Mouse (Mus musculus): ENCODE results near the gene Chdh.

Gene Chdh

DNA sequence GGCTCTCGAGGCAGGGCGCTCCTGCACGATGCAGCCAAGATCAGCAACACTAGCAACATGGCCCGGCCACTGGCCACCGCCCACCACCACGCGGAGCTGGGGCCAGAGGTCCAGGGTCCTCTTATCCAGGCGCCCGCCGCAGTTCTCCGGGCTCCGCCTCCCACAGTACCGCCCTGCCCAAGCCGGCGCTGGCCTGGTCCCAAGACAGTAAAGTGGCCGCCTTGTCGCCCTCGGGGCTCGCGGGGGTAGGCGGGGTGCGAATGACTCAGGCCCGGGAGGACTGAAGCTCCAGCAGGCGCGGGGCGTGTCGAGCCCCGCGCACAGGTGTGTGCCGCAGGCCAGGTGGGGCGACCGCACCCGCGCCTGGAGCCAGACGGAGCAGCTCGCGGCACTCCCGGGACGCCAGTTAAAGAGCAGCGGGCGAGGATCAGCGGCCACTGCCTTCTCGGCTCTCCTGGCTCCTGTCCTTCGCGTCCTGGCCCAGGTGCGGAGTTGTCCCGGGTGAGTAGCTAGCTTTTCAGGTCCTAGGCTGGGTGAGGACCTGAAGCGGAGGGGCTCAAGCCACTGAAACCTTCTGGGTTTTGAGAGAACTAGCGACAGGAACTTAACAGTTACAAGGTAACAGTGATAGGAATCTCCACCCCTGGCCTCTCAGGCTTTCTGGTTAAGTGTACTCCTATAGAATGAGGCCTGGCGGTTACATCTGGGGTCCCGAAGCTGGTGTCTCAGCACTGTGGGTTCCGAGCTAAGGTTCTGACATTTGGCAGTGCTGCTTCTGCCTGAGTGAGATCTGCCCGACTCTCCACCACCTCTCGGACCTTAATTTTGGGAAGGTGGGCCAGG, at the start of gene Chdh, which contains the start of gene Il17rb:
Chdh (plus strand) TSS at position 291 of the 843 bp plus-strand sequence.
Il17rb (minus strand) TSS at position 164 of the 843 bp plus-strand sequence.
- peak; percentile 46 for DNase-seq (ENCODE audit: low spot score)

DNA sequence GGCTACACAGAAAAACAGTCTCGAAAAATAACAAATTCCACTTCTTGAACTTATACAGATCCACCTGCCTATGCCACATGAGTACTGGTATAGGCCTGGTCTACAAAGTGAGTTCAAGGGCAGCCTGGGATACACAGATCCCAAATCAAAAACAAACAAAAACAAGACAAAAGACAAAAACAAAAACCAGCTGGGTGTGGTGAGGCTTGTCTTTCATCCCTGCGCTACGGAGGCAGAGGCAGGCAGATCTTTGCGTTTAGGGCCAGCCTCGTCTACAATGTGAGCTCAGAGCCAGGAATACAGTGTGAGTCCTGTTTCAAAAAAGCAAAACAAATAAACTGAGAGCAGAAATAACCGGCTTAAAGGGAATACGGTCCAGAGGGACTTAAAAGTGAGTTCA, 41.2 kb upstream of the Chdh start:
- DNase-seq (ENCODE audit: low spot score), result no peak

DNA sequence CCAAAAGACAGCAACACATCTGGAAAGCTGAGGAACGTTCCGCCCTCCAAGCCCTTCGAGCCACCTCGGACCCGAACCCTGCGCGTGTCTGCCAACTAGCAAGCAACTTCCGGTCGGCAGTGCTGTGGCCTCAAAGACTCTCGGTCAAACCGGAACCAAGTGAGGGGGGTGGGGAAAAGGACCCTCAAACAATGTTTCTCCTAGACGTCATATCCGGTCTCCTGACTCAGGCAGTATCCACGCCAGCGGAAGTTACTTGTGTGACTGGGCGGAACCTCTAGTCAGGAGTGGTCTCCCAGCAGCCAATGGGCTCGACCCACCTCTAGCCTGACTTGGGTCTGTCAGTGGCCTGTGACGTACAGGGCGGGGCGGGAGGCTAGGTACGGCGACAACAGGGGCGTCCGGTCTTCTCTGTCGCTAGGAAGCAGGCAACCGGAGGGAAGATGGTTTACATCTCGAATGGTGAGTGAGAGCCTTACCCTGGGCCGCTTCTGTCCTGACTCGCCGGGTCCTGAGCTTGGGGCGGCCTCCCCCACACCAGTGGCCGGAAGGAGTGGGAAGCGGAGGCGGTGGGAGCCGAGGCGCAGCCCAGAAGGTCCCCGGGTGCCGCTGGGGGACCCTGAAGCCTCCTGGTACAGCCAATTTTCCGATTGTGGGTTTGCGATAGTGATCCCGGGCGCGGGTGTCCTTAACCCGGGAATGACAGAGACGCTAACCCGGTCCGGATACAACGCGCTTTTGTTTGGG, 40.6 kb upstream of the Chdh start, which contains the start of gene Selenok:
Selenok (plus strand) TSS at position 234 of the 747 bp plus-strand sequence.
- peak; percentile 80 for DNase-seq (ENCODE audit: low spot score)

DNA sequence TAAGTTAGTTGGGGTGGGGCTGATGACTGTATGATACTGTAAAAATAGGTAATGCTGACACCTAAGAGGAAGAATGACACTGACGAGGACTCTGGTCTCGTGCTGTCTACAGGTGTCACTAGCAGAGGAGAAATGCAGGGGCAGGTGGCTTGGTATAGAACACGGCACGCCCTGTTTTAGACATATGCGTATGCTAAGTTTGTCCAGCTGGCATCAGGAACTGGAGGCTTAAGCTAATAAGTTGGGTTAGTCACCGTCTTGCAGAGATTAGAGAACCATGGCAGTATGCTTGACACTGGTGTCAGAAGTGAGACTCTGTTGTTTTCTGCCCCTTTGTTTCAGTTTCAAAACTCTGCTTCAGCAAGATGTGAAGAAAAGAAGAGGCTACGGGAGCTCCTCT, 37.4 kb upstream of the Chdh start:
- no peak for DNase-seq (ENCODE audit: low spot score)

DNA sequence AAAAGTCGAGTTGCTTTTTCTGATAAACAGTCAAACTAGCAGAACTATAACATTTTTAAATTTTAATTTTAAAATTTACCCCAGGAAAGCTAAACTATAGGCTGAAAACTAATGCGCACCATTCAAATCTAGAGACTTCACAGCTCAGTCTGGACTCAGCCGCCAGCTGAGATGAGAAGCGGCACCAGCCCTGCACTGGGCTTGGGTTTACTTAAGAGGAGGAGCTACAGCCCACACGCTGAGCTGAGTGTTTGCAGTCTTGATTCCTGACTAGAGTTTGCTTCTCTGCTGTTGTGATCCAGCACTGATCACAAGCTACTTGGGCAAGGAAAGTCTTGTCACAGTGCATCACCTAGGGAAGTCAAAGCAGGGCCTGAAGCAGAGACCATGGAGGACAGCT, 36.8 kb upstream of the Chdh start:
- no peak for DNase-seq (ENCODE audit: low spot score)

DNA sequence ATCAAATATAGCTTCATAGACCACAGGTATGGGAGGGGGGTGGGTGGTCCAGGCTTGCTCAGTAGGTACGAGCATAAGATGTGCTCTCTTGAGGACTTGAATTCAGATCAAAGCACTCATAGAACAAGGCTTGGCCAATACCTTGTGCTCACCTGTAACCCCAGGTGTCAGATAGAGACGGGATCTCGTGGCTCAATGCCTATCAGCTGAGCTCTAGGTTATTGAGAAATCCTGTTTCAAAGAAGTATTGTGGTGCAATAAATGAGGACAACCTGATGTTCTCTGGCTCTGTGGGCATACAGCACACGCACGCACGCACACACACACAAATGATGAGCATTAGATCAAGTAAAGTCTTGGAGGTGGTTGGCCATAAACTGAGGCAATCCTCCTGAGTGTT, 31.9 kb upstream of the Chdh start:
- DNase-seq (ENCODE audit: low spot score), result no peak

DNA sequence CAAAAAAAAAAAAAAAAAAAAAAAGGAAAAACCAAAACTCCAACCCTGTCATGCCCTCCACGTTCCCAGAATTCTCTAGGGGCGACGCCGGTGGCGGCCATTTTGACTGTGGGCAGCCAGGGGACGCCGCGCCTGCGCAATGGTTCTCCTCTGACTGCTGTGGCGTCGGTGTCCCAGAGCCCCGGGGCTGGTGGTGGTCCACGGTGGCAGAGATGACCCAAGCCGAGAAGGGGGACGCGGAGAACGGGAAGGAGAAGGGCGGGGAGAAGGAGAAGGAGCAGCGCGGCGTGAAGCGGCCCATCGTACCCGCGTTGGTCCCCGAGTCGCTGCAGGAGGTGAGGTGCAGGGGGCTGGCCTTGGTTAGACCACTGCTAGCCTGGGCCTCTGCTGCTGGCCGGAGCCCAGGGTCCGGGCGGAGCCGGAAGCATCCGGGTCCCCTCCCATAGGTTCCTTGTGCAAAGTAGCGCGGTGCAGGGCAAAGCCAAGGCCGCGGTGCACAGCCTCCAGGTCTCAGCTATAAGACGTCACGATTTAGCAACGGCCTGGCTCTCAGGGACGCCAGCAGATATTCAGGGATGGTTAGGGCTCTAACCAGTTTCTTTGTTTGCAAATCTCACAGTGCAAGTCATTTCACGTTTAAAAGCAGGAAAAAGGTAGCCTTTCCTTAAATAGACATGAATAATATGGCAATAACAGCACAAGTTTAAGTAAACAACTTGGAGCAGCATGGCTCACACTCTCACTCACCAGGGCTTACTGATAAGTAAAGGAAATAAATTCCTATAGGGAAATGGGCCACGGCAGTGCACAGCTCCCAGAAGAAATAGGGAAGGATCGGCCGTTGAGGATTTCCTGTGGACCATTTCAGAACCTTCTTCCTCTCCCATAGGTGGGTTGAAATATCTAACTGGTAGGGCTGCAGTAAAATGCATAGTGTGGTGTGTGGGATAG, 30.3 kb upstream of the Chdh start, which contains the start of gene Actr8:
Actr8 (plus strand) TSS at position 84 of the 951 bp plus-strand sequence.
- peak; percentile 95 for DNase-seq (ENCODE audit: low spot score)

DNA sequence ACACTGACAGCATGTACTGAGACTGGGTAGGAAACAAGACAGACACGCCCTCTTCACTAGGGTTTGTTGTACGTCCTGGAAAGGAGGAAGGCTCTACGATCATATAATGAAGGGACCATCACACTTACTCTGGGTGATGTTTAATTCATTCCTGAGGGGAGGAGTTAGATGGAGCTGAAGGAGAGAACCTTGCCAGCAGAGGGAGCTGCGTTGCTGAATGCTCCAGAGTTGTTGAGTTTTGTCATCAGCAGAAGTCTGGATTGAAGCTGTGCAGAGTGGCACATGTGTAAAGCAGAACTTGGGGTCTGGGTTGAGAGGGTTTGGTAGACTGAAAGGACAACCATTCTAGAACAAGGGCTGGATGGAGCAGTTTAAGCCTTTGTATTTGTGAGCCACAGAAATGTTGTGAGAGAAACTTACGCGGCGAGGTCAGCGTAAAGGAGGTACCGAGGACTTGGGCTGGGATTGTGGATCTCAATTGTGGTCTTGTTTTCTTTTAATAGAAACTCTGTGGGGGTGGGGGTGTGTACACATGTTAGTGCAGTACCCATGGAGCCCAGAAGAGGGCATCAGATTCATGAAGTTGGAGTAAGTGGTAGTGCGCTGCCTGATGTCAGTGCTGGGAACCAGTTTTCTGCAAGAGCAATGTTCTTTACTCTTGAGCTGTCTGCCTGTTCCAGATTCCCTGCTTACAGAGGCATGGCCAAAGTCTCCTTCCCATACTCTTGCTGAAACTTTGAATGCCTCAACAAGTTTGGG, 28.2 kb upstream of the Chdh start:
- no peak for DNase-seq (ENCODE audit: low spot score)

DNA sequence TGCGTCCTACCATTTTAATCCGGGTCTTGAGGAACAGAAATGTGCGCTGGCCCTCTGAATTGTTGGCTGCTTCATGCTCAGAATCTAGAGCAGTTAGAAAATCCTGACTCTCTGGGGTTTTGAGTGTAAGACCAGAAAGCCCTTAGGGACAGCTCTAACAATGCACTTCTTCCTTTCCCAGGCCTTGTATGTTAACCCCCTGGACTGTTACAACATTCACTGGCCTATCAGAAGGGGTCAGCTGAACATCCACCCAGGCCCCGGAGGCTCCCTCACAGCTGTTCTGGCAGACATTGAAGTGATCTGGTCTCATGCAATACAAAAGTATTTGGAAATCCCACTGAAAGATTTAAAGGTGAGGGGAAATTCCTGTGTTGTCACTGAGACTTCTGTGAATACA, 22.7 kb upstream of the Chdh start:
- no peak for DNase-seq (ENCODE audit: low spot score)

DNA sequence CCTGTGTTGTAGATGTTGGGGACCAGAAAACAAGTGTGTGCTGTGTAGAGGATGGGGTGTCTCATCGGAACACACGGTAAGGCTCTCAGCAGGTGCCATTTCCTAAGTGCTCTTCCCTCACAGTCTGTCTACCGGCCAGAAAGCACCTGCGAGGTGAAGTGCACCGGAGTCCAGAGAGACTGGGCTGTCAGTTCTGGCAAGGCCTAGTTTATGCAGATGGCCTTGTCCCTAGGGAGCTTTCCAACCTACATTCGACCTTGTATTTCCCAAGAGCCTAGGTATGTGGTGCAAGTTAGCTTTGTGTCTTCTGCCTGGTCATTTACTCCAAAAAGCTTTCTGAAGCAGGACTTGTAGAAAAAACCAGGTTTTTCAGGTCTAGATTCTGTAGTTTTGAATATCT, 21.5 kb upstream of the Chdh start:
- DNase-seq (ENCODE audit: low spot score), result no peak

DNA sequence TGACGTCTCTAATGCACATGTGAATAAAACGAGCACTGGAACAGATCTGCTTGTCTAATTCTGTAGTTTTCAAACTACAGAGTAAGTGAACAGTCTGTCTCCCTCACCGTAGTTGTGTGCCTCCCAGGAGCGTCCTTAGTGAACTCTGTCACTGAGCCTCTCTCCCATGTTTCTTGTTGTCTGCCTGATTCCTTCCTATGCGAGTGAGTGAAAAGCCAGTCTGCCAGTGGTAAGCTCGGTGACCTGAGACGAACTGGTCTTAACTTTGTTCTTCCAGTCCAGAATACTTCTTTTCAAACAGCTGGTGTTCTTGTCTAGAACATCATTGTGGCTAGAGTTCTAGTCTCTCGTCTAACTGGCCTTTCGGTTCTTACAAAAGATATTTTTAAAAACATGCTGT, 21.1 kb upstream of the Chdh start:
- no peak for DNase-seq (ENCODE audit: low spot score)

DNA sequence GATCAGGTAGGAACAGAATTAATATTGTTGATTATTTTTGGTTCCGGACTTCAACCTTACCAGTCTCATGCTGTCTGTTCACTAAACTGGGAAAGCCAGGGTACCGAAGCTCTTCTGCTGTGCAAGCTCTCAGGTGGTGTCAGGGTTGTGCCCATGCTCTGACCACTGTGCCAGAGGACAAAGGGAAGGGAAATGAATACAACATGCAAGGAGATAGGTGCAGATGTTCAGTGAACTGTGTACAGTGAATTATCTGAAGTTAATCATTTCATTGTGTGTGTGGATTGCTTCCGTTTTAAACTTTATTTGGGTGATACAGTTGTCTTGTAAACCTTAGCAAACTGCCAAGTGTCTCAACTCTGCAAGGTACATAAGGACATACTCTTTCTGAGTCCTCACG, 20.5 kb upstream of the Chdh start:
- DNase-seq (ENCODE audit: low spot score), result no peak

DNA sequence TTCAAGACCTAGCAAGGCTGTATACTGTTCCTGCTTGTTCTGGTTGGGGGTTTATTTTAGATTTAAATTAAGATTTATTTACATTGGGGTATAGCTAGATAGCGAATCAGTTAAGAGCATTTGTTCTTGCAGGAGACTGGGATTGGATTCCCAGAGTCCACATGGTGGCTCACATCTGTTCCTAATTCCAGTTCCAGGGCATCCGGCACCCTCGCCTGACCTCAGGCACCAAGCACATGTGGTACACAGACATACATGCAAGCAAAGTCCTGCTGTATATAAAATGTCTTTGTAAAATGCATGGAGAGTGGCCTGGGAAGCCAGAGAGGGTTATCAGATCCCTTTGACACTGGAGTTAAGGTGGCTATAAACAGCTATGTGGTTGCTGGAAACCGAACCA, 13.8 kb upstream of the Chdh start:
- DNase-seq (ENCODE audit: low spot score), result no peak

DNA sequence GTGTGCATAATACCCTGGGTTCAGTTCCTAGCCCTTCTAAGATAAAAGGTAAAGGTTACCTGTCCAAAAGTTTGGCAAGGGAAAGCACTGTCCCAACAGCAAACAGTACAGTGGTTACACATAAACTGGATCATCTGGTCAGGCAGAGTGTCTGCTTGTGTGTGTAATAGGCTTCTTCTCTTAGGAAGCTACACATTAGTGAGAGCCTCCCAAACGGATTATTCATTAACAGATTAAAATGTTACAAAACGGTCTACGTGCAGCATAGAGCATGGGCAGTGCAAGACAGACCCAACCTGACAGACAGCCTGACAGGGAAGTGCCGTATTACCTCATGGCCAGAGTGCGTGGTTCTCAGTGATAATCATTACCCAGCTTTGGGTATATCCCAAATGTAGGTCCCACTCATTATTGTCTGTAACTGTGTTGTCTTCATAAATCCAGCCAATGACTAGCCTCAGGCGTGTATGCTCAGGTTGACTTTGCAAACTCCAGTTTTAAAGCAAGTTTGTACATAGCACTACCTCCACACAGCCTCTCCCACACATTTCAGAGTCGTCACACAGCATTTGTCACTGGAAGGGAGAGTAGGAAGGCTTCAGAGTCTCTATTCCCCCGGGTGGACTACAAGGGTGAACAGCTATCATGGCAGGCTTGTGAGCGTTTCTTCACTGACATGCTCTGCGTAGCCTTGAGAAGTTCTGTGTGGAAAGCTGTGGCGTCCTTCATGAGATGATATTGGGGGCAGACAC, 12.6 kb upstream of the Chdh start:
- DNase-seq (ENCODE audit: low spot score), result no peak

DNA sequence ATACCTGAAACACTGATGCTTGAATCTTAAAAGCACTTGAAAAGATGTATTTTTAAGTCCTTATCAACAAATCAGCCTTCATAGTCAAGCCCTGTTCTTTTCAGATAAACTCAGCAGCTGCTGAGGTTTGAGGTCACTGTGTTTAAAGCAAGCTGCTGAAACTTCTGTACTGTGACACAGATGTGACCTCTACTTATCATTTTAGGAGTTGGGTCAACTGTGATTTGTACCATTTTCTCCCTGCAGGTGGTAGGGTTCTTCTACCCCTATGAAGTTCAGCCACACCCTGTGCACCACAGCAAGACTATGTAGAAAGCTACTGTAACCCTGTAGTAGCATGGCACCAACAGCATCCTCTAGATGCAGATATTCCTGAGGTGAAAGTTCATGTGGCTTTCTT, 11.5 kb upstream of the Chdh start:
- DNase-seq (ENCODE audit: low spot score), result no peak

DNA sequence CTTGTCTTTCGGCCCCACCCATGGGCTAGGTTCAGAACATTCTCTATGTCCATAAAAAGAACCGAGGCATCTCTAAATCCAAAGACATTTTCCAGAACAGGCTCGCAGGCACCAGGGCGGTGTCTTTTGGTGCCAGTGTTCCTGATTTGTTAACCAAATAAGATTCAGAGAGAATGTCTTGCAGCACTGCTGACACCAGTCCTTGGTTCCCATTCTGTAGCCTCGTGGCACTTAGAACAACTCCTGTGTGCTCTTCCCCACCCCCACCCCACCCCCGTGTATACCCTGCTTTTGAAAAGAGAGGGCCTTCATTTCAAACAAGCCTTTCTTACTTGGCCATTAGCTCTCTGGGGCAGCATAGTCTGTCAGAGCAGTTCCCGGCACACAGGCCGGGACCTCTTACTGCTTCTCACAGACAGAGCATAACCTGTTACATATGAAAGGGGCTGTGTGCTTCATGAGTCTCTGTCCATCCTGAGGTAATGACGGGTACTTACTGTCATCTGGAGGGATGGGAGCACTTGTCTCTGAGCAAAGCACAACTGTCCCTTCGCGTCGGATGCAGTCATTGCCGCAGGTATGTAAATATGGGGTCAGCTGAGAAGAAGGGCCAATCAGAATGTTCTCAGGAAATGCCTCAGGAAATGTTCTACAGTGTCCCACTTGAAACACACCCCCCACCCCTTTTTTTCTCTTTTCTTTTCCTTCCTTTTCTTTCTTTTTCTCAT, 9.9 kb upstream of the Chdh start:
- no peak for DNase-seq (ENCODE audit: low spot score)

DNA sequence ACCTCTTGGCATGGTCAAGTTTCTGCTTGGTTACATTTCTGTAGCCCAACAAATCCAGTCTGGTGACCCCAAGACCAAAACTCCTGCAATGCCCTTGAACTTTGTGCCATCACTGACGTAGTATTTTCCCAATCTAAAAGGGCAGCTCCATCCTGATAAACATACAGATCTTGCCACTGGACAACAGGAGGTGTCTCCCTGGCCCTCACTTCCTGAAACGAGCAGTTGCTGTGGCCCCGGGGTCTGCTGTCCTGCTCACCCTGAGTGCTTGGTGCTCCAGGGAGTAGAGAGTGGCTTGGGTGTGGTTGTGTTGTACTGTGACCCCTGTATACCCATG, 9.4 kb upstream of the Chdh start:
- DNase-seq (ENCODE audit: low spot score), result no peak

DNA sequence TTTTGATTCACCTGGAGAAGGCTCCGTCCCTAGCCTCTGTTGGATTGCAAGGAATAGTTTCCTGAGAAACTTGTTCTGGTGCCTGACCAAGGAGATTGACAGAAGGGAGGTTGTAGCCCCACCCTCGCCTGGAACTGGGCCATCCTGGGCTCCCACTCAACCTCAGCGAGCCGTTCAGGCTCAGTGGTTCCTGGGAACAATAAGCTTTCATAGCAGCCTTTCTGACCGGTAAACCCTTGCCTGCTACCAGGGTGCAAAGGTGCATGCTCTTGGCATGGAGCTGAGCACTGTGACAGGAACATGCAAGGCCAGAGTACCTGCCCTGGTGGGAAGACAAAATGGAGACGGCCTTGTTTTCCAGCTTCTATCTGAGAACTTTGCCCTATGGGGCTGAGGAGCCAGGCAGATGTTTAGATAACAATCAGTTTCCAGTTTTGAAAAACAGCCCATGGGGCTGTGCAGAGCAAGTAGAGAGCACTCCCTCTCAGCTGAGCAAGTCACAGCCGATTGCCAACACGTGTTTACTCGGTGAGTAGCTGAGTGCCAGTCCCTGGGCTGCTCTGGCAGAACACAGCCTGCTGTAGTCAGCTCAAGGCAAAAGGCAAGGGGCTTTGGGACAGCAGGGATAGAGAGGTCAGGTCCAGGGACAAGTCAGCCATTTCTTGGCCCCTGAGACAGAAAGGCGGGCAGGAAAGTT, 1.2 kb downstream of the Chdh start:
- peak; percentile 46 for DNase-seq (ENCODE audit: low spot score)

DNA sequence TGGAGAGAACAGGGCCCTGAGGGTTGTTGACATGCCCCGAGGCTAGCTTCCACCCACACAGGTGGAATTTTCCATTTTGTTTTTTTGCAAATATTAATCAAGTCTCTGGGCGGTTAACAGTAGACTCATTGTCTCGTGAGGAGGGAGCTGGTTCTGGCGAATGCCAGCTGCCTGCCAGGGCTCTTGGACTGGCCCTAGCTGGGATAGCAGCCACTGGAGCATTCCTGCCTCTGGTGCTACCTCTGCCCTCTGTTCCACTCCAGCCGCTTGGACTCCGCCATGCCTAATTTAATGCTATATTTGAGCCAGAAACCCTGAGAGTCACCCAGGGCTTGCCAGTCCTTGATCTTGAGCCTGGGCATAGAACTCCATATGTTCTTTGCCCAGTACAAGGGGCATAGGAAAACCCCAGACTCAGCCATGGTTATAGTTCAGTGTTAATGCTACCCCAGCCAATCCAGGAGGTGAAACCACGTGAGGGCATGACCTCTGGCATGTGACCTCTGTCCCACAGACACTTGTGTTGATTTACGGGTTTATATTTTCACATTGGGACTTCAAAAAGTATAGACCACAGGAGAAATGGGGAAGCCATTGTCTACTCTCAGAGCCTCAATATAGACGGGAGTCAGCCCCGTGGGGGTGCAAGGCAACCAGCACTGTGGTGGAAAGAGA, 3.2 kb downstream of the Chdh start:
- DNase-seq (ENCODE audit: low spot score), result no peak

All from urinary bladder, postnatal 25 days (tissue).